Mouse (Mus musculus) embryo, embryonic 9.5 days (tissue): Measurements from ENCODE around the gene Olfr1354.
"Not testable (repeated sequence)": the region's sequence is repeated elsewhere in the genome, so short reads cannot be mapped to it uniquely, and the experiment has no call there.

Experiments used
- DNase-seq: peaks from one replicate; pipeline ENCODE4 v3.0.0-alpha.2; 2017; ENCODE audit errors: extremely low spot score

Gene Olfr1354

GRCm38 (mm10) chr10:78912871-78913270 lies at the start of gene Olfr1354:
Olfr1354 (plus strand) TSS chr10:78913171.
- not testable (repeated sequence) for DNase-seq

- DNase-seq = no peak
Observed at GRCm38 (mm10) chr10:78875240-78875639, 37.7 kb upstream of the Olfr1354 start, which contains the start of gene Olfr1355. Olfr1355 (plus strand) TSS chr10:78875540.

GRCm38 (mm10) chr10:78950336-78950735 lies 37.4 kb downstream of the Olfr1354 start, which contains the start of gene Olfr8:
Olfr8 (plus strand) TSS chr10:78950636.
- not testable (repeated sequence) for DNase-seq

- not testable (repeated sequence) for DNase-seq
Observed at GRCm38 (mm10) chr10:78963009-78963408, 50.0 kb downstream of the Olfr1354 start, which contains the start of gene Olfr1353. Olfr1353 (plus strand) TSS chr10:78963309.
